Mouse (Mus musculus): Measurements from ENCODE around the gene Map10. TPM values are rescaled to one million over a fixed set of nuclear protein-coding genes. Genes with fewer than 3 reads are reported as not detected.

The Map10 gene
- polyA plus RNA-seq, 1 experiment from 2014 or later, result 6.8 TPM

- WGBS, result 94% methylated on average over 5 of the region's 5 CpGs
- H3K4me1 ChIP-seq, result peaks cover 17% of the 10 kb centered on the region
- H3K9me3 ChIP-seq, result peaks cover 21% of the 10 kb centered on the region
- H3K27me3 ChIP-seq, result no peaks in the 10 kb centered on the region
- ATAC-seq (ENCODE audit: borderline replicate concordance, extremely low read depth, low FRiP score, low TSS enrichment), result no peak
- H3K27ac ChIP-seq, result no peak overlapping the region
- no peak overlapping the region for H3K4me3 ChIP-seq
- H3K4me2 ChIP-seq, result no peak overlapping the region
- peaks cover 15% of the 10 kb centered on the region for H3K36me3 ChIP-seq
- H3K9ac ChIP-seq, result no peak overlapping the region
Observed at GRCm38 (mm10) chr8:125671371-125671770, 1.8 kb downstream of the Map10 start.

- Histone ChIP-seq H3K27me3 (no peaks in the 10 kb centered on the region), H3K4me3 (no peak overlapping the region), H3K27ac (no peak overlapping the region), H3K9ac (no peak overlapping the region), H3K4me1 (no peaks in the 10 kb centered on the region), H3K36me3 (peaks cover 14% of the 10 kb centered on the region), H3K9me3 (peaks cover 17% of the 10 kb centered on the region), H3K4me2 (no peak overlapping the region)
- 74% methylated on average over 3 of the region's 3 CpGs for WGBS
- no peak for ATAC-seq (ENCODE audit: borderline replicate concordance, extremely low read depth, low FRiP score, low TSS enrichment)
Observed at GRCm38 (mm10) chr8:125675796-125676195, 6.2 kb downstream of the Map10 start.

- Histone ChIP-seq H3K36me3 (no peaks in the 10 kb centered on the region), H3K4me3 (no peak overlapping the region), H3K4me1 (no peaks in the 10 kb centered on the region), H3K4me2 (no peak overlapping the region), H3K27me3 (no peaks in the 10 kb centered on the region), H3K27ac (no peak overlapping the region), H3K9me3 (no peaks in the 10 kb centered on the region), H3K9ac (no peak overlapping the region)
- WGBS, result 91% methylated on average over 6 of the region's 6 CpGs
- ATAC-seq (ENCODE audit: borderline replicate concordance, extremely low read depth, low FRiP score, low TSS enrichment), result no peak
Observed at GRCm38 (mm10) chr8:125677484-125677883, 7.9 kb downstream of the Map10 start.

GRCm38 (mm10) chr8:125678854-125679648, 9.4 kb downstream of the Map10 start:
- Histone ChIP-seq H3K4me2 (no peak overlapping the region), H3K9me3 (no peaks in the 10 kb centered on the region), H3K4me3 (no peak overlapping the region), H3K27ac (no peak overlapping the region), H3K36me3 (no peaks in the 10 kb centered on the region), H3K4me1 (no peaks in the 10 kb centered on the region), H3K27me3 (no peaks in the 10 kb centered on the region), H3K9ac (no peak overlapping the region)
- ATAC-seq (ENCODE audit: borderline replicate concordance, extremely low read depth, low FRiP score, low TSS enrichment), result no peak
- 80% methylated on average over 8 of the region's 8 CpGs for WGBS

GRCm38 (mm10) chr8:125680851-125681408, 11.3 kb downstream of the Map10 start:
- Histone ChIP-seq H3K4me3 (no peak overlapping the region), H3K27ac (no peak overlapping the region), H3K9ac (no peak overlapping the region), H3K4me1 (no peaks in the 10 kb centered on the region), H3K9me3 (no peaks in the 10 kb centered on the region), H3K4me2 (no peak overlapping the region), H3K27me3 (no peaks in the 10 kb centered on the region), H3K36me3 (no peaks in the 10 kb centered on the region)
- ATAC-seq (ENCODE audit: borderline replicate concordance, extremely low read depth, low FRiP score, low TSS enrichment), result no peak
- 50% methylated on average over 8 of the region's 8 CpGs for WGBS

- Histone ChIP-seq H3K4me2 (no peak overlapping the region), H3K4me3 (no peak overlapping the region), H3K9ac (no peak overlapping the region), H3K36me3 (no peaks in the 10 kb centered on the region), H3K27me3 (no peaks in the 10 kb centered on the region), H3K27ac (no peak overlapping the region), H3K9me3 (no peaks in the 10 kb centered on the region), H3K4me1 (peaks cover 7% of the 10 kb centered on the region; the same call in 1 of the 2 replicates)
- WGBS, result 66% methylated on average over 6 of the region's 6 CpGs
- no peak for ATAC-seq (ENCODE audit: borderline replicate concordance, extremely low read depth, low FRiP score, low TSS enrichment)
Observed at GRCm38 (mm10) chr8:125685216-125685760, 15.7 kb downstream of the Map10 start.

GRCm38 (mm10) chr8:125686221-125686865, 16.7 kb downstream of the Map10 start:
- no peaks in the 10 kb centered on the region for H3K9me3 ChIP-seq
- peaks cover 7% of the 10 kb centered on the region; the same call in 1 of the 2 replicates for H3K4me1 ChIP-seq
- 40% methylated on average over 9 of the region's 9 CpGs for WGBS
- no peak overlapping the region for H3K4me3 ChIP-seq
- H3K27me3 ChIP-seq, result no peaks in the 10 kb centered on the region
- no peaks in the 10 kb centered on the region for H3K36me3 ChIP-seq
- no peak overlapping the region for H3K4me2 ChIP-seq
- H3K9ac ChIP-seq, result no peak overlapping the region
- peak; percentile 27; the same call in 1 of the 2 replicates for ATAC-seq (ENCODE audit: borderline replicate concordance, extremely low read depth, low FRiP score, low TSS enrichment)
- H3K27ac ChIP-seq, result no peak overlapping the region

GRCm38 (mm10) chr8:125690166-125690915, 20.7 kb downstream of the Map10 start:
- ATAC-seq (ENCODE audit: borderline replicate concordance, extremely low read depth, low FRiP score, low TSS enrichment), result no peak
- Histone ChIP-seq H3K9me3 (no peaks in the 10 kb centered on the region), H3K27me3 (no peaks in the 10 kb centered on the region), H3K4me3 (no peak overlapping the region), H3K36me3 (no peaks in the 10 kb centered on the region), H3K27ac (no peak overlapping the region), H3K4me1 (peaks cover 7% of the 10 kb centered on the region; the same call in 1 of the 2 replicates), H3K9ac (no peak overlapping the region), H3K4me2 (no peak overlapping the region)
- WGBS, result 76% methylated on average over 15 of the region's 15 CpGs

GRCm38 (mm10) chr8:125690961-125691360, 21.3 kb downstream of the Map10 start:
- no peak overlapping the region for H3K27ac ChIP-seq
- no peaks in the 10 kb centered on the region for H3K9me3 ChIP-seq
- H3K9ac ChIP-seq, result no peak overlapping the region
- H3K27me3 ChIP-seq, result no peaks in the 10 kb centered on the region
- H3K4me1 ChIP-seq, result peaks cover 7% of the 10 kb centered on the region; the same call in 1 of the 2 replicates
- no peaks in the 10 kb centered on the region for H3K36me3 ChIP-seq
- 86% methylated on average over 3 of the region's 3 CpGs for WGBS
- H3K4me3 ChIP-seq, result no peak overlapping the region
- H3K4me2 ChIP-seq, result no peak overlapping the region
- ATAC-seq (ENCODE audit: borderline replicate concordance, extremely low read depth, low FRiP score, low TSS enrichment), result no peak

GRCm38 (mm10) chr8:125692447-125692846, 22.8 kb downstream of the Map10 start:
- Histone ChIP-seq H3K4me3 (no peak overlapping the region), H3K27ac (no peak overlapping the region), H3K4me1 (no peaks in the 10 kb centered on the region), H3K27me3 (no peaks in the 10 kb centered on the region), H3K36me3 (no peaks in the 10 kb centered on the region), H3K9me3 (no peaks in the 10 kb centered on the region), H3K4me2 (no peak overlapping the region), H3K9ac (no peak overlapping the region)
- 43% methylated on average over 5 of the region's 5 CpGs for WGBS
- ATAC-seq (ENCODE audit: borderline replicate concordance, extremely low read depth, low FRiP score, low TSS enrichment), result no peak

GRCm38 (mm10) chr8:125693197-125693596, 23.6 kb downstream of the Map10 start:
- Histone ChIP-seq H3K4me2 (no peak overlapping the region), H3K36me3 (no peaks in the 10 kb centered on the region), H3K9me3 (no peaks in the 10 kb centered on the region), H3K9ac (no peak overlapping the region), H3K4me1 (no peaks in the 10 kb centered on the region), H3K27me3 (no peaks in the 10 kb centered on the region), H3K4me3 (no peak overlapping the region), H3K27ac (no peak overlapping the region)
- WGBS, result 81% methylated on average over 3 of the region's 3 CpGs
- ATAC-seq (ENCODE audit: borderline replicate concordance, extremely low read depth, low FRiP score, low TSS enrichment), result no peak
